Mouse (Mus musculus): ENCODE measurements around the gene Neurl1b. TPM values are rescaled to one million over a fixed set of nuclear protein-coding genes. Genes with fewer than 3 reads are reported as not detected.

The Neurl1b gene
- polyA plus RNA-seq, 1 experiment from 2014 or later = 79.6 TPM

GRCm38 (mm10) chr17:26443865-26444264, 29.2 kb downstream of the Neurl1b start:
- ATAC-seq = no peak
- ChIA-PET POLR2A (interaction anchor here (1.6 kb wide), 1 partner anchor 14 kb away, joined by 5 read pairs; no protein-coding TSS in a partner anchor), CTCF (interaction anchor here (1.4 to 3.1 kb wide), 2 partner anchors 8 to 21 kb away, joined by 3 to 13 read pairs; no protein-coding TSS in a partner anchor)
- no peak for DNase-seq (ENCODE audit: low read depth, low spot score)
- in situ Hi-C loops (cut with MboI; ENCODE audit: low pct_unique_long_range_greater_than_20kb) = no loop called here
- TF ChIP-seq CTCF (IDR thresholded peaks at IDR 0.05) = no peak
- no peaks in the 10 kb centered on the region for H3K27me3 ChIP-seq

- DNase-seq (ENCODE audit: low read depth, low spot score) = no peak
- CTCF ChIA-PET = no interaction called here
- POLR2A ChIA-PET = no interaction called here
- TF ChIP-seq CTCF (IDR thresholded peaks at IDR 0.05) = no peak
- no peak for ATAC-seq
- no peaks in the 10 kb centered on the region for H3K27me3 ChIP-seq
- in situ Hi-C loops (cut with MboI; ENCODE audit: low pct_unique_long_range_greater_than_20kb) = no loop called here
Measured at GRCm38 (mm10) chr17:26449472-26449871, 34.8 kb downstream of the Neurl1b start.

- peak; percentile 51 for ATAC-seq
- CTCF ChIA-PET = interaction anchor here (1.0 to 3.1 kb wide), 13 partner anchors 9 to 211 kb away, joined by 3 to 24 read pairs (median 7); no protein-coding TSS in a partner anchor
Measured at GRCm38 (mm10) chr17:26451651-26452295, 37.1 kb downstream of the Neurl1b start.

GRCm38 (mm10) chr17:26452371-26452972, 37.8 kb downstream of the Neurl1b start:
- POLR2A ChIA-PET = interaction anchor here (0.7 to 1.0 kb wide), 3 partner anchors 12 to 180 kb away, joined by 3 read pairs; no protein-coding TSS in a partner anchor
- ATAC-seq (no peak), DNase-seq (ENCODE audit: low read depth, low spot score) (no peak)
- CTCF ChIA-PET = interaction anchor here (0.7 to 3.1 kb wide), 14 partner anchors 10 to 212 kb away, joined by 3 to 24 read pairs (median 6); no protein-coding TSS in a partner anchor
- in situ Hi-C loops (cut with MboI; ENCODE audit: low pct_unique_long_range_greater_than_20kb) = loop anchor here (5.0 kb wide), 2 partner anchors 140 to 330 kb away; partner anchors contain the start of gene Mrpl28
- H3K27me3 ChIP-seq = no peaks in the 10 kb centered on the region
- peak; percentile 81 for TF ChIP-seq CTCF (IDR thresholded peaks at IDR 0.05)

More at GRCm38 (mm10) chr17:26451651-26452295, 37.1 kb downstream of the Neurl1b start:
- H3K27me3 ChIP-seq = no peaks in the 10 kb centered on the region
- in situ Hi-C loops (cut with MboI; ENCODE audit: low pct_unique_long_range_greater_than_20kb) = loop anchor here (5.0 kb wide), 2 partner anchors 139 to 329 kb away; partner anchors contain the start of gene Mrpl28
- POLR2A ChIA-PET = interaction anchor here (1.0 kb wide), 1 partner anchor 12 kb away, joined by 3 read pairs; no protein-coding TSS in a partner anchor
- peak; percentile 82 for TF ChIP-seq CTCF (IDR thresholded peaks at IDR 0.05)
- peak; percentile 64 for DNase-seq (ENCODE audit: low read depth, low spot score)

- in situ Hi-C loops (cut with MboI; ENCODE audit: low pct_unique_long_range_greater_than_20kb) = no loop called here
Measured at GRCm38 (mm10) chr17:26457506-26457905, 42.9 kb downstream of the Neurl1b start.

GRCm38 (mm10) chr17:26458049-26458448, 43.4 kb downstream of the Neurl1b start:
- ChIA-PET CTCF (no interaction called here), POLR2A (no interaction called here)
- H3K27me3 ChIP-seq = no peaks in the 10 kb centered on the region
- ATAC-seq = no peak
- TF ChIP-seq CTCF (IDR thresholded peaks at IDR 0.05) = no peak
- in situ Hi-C loops (cut with MboI; ENCODE audit: low pct_unique_long_range_greater_than_20kb) = no loop called here
- DNase-seq (ENCODE audit: low read depth, low spot score) = no peak

More at GRCm38 (mm10) chr17:26457506-26457905, 42.9 kb downstream of the Neurl1b start:
- no peak for DNase-seq (ENCODE audit: low read depth, low spot score)
- no peak for TF ChIP-seq CTCF (IDR thresholded peaks at IDR 0.05)
- ChIA-PET POLR2A (no interaction called here), CTCF (no interaction called here)
- no peaks in the 10 kb centered on the region for H3K27me3 ChIP-seq
- peak; percentile 29 for ATAC-seq

GRCm38 (mm10) chr17:26462634-26463170, 48.1 kb downstream of the Neurl1b start:
- no peak for DNase-seq (ENCODE audit: low read depth, low spot score)

GRCm38 (mm10) chr17:26463432-26463831, 48.8 kb downstream of the Neurl1b start:
- ATAC-seq = no peak
- H3K27me3 ChIP-seq = no peaks in the 10 kb centered on the region
- no peak for TF ChIP-seq CTCF (IDR thresholded peaks at IDR 0.05)
- POLR2A ChIA-PET = interaction anchor here (2.2 kb wide), 1 partner anchor 44 kb away, joined by 7 read pairs; no protein-coding TSS in a partner anchor
- in situ Hi-C loops (cut with MboI; ENCODE audit: low pct_unique_long_range_greater_than_20kb) = loop anchor here (5.0 to 10.0 kb wide), 2 partner anchors 331 to 419 kb away; no protein-coding TSS in a partner anchor
- no peak for DNase-seq (ENCODE audit: low read depth, low spot score)
- CTCF ChIA-PET = interaction anchor here (0.7 to 3.6 kb wide), 7 partner anchors 11 to 313 kb away, joined by 3 to 12 read pairs (median 3); no protein-coding TSS in a partner anchor

More at GRCm38 (mm10) chr17:26462634-26463170, 48.1 kb downstream of the Neurl1b start:
- ChIA-PET POLR2A (interaction anchor here (0.5 kb wide), 2 partner anchors 57 to 320 kb away, joined by 3 read pairs; no protein-coding TSS in a partner anchor), CTCF (interaction anchor here (0.7 to 3.6 kb wide), 12 partner anchors 10 to 422 kb away, joined by 3 to 12 read pairs (median 3); no protein-coding TSS in a partner anchor)
- ATAC-seq = no peak
- TF ChIP-seq CTCF (IDR thresholded peaks at IDR 0.05) = peak; percentile 94
- in situ Hi-C loops (cut with MboI; ENCODE audit: low pct_unique_long_range_greater_than_20kb) = loop anchor here (5.0 to 10.0 kb wide), 2 partner anchors 332 to 420 kb away; no protein-coding TSS in a partner anchor
- no peaks in the 10 kb centered on the region for H3K27me3 ChIP-seq

- DNase-seq (ENCODE audit: low read depth, low spot score) (no peak), ATAC-seq (no peak)
- no peaks in the 10 kb centered on the region for H3K27me3 ChIP-seq
- POLR2A ChIA-PET = interaction anchor here (2.2 kb wide), 1 partner anchor 43 kb away, joined by 7 read pairs; no protein-coding TSS in a partner anchor
- TF ChIP-seq CTCF (IDR thresholded peaks at IDR 0.05) = no peak
- in situ Hi-C loops (cut with MboI; ENCODE audit: low pct_unique_long_range_greater_than_20kb) = loop anchor here (5.0 to 10.0 kb wide), 2 partner anchors 331 to 418 kb away; no protein-coding TSS in a partner anchor
- CTCF ChIA-PET = interaction anchor here (0.7 to 3.6 kb wide), 4 partner anchors 12 to 312 kb away, joined by 3 to 12 read pairs (median 4); no protein-coding TSS in a partner anchor
Measured at GRCm38 (mm10) chr17:26463984-26464383, 49.4 kb downstream of the Neurl1b start.

GRCm38 (mm10) chr17:26464481-26464880, 49.9 kb downstream of the Neurl1b start:
- no peak for ATAC-seq
- ChIA-PET CTCF (interaction anchor here (0.7 to 3.6 kb wide), 5 partner anchors 12 to 330 kb away, joined by 3 to 12 read pairs (median 3); no protein-coding TSS in a partner anchor), POLR2A (interaction anchor here (2.2 kb wide), 1 partner anchor 43 kb away, joined by 7 read pairs; no protein-coding TSS in a partner anchor)
- H3K27me3 ChIP-seq = no peaks in the 10 kb centered on the region
- TF ChIP-seq CTCF (IDR thresholded peaks at IDR 0.05) = no peak
- in situ Hi-C loops (cut with MboI; ENCODE audit: low pct_unique_long_range_greater_than_20kb) = loop anchor here (5.0 to 10.0 kb wide), 2 partner anchors 330 to 418 kb away; no protein-coding TSS in a partner anchor
- DNase-seq (ENCODE audit: low read depth, low spot score) = no peak
